Mouse (Mus musculus): ENCODE measurements around the gene Tspan18.

The Tspan18 gene

GRCm38 (mm10) chr2:93262291-93263285 is 71.7 kb downstream of the Tspan18 start:
- Histone ChIP-seq H3K4me1 (replicated peaks; ENCODE audit: low read depth, low read length) (peaks cover 8% of the 10 kb centered on the region; the same call in 1 of the 2 replicates), H3K36me3 (ENCODE audit: insufficient read depth, low read length) (no peaks in the 10 kb centered on the region), H3K27me3 (ENCODE audit: insufficient read depth, low read length) (peaks cover 9% of the 10 kb centered on the region; the same call in 1 of the 2 replicates), H3K4me3 (replicated peaks; ENCODE audit: low read length) (no peak overlapping the region), H3K9me3 (ENCODE audit: low read length) (no peaks in the 10 kb centered on the region)
- TF ChIP-seq CTCF (conservative IDR thresholded peaks at IDR 0.05; ENCODE audit: low read length) (no peak), POU5F1 (IDR thresholded peaks at IDR 0.05; ENCODE audit: borderline replicate concordance, low read length) (no peak), NANOG (IDR thresholded peaks at IDR 0.05; ENCODE audit: borderline replicate concordance, low read length) (no peak)

GRCm38 (mm10) chr2:93261521-93262290 is 72.6 kb downstream of the Tspan18 start:
- H3K27me3 ChIP-seq (ENCODE audit: insufficient read depth, low read length): peaks cover 15% of the 10 kb centered on the region; the same call in 1 of the 2 replicates
- TF ChIP-seq CTCF (conservative IDR thresholded peaks at IDR 0.05; ENCODE audit: low read length): no peak
- TF ChIP-seq NANOG (IDR thresholded peaks at IDR 0.05; ENCODE audit: borderline replicate concordance, low read length): no peak
- H3K4me1 ChIP-seq (replicated peaks; ENCODE audit: low read depth, low read length): peaks cover 8% of the 10 kb centered on the region; the same call in 1 of the 2 replicates
- H3K36me3 ChIP-seq (ENCODE audit: insufficient read depth, low read length): no peaks in the 10 kb centered on the region
- H3K9me3 ChIP-seq (ENCODE audit: low read length): no peaks in the 10 kb centered on the region
- H3K4me3 ChIP-seq (replicated peaks; ENCODE audit: low read length): no peak overlapping the region

DNA sequence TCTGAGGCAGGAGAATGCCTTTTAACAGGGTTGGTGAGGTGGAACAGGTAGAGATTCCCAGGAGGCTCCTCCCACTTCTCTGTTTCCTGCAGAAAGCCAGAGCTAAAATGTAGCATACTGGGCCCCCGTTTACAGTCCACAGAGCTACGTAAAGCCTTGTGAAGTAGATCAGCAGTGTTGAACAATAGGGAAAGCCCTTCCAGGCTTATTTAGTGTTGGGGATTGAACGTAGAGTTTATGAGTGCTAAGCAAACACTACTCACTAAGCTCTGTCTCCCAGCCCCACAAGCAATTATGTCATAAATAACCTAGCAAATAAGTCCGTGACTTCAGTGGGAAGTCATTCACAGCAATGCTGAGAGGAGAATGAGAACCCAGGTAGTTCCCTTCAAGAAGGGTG is 76.7 kb downstream of the Tspan18 start:
- Histone ChIP-seq H3K9me3 (ENCODE audit: low read length) (no peaks in the 10 kb centered on the region), H3K27me3 (ENCODE audit: insufficient read depth, low read length) (peaks cover 43% of the 10 kb centered on the region), H3K36me3 (ENCODE audit: insufficient read depth, low read length) (no peaks in the 10 kb centered on the region), H3K4me1 (replicated peaks; ENCODE audit: low read depth, low read length) (peaks cover 17% of the 10 kb centered on the region), H3K4me3 (replicated peaks; ENCODE audit: low read length) (no peak overlapping the region)
- TF ChIP-seq CTCF (conservative IDR thresholded peaks at IDR 0.05; ENCODE audit: low read length) (no peak), NANOG (IDR thresholded peaks at IDR 0.05; ENCODE audit: borderline replicate concordance, low read length) (no peak), POU5F1 (IDR thresholded peaks at IDR 0.05; ENCODE audit: borderline replicate concordance, low read length) (no peak)

DNA sequence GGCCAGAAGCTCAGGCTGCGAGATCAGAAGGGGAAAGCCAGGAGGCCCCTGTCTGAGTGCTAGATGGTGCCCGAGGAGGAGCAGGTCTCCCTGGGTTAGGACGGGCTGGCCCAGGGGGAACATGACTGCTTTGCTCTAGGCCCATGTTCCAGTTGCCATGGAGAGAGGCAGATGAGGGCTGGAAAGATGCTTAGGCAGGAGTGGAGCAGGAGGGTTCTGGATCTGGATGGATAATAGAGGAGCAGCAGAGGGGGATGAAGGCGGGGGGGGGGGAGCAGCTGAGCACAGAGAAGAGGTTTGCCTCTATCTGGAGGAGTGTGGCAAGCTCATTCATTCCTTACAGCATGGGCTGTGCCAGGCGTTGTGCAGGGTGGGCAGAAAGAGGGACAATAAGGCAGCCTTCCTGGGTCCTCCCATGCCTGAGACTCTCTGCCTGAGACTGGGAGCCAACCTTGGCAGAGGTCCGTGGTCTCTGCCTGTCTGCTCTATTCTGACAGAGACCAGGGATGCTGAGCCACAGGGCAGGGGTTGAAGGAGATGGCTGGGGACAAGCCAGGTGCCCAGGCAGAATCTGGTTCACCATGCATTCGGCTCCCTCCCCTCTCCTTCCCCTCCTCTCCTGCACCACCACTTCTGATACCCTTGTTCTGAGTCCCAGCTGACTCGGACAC is 77.4 kb downstream of the Tspan18 start:
- Histone ChIP-seq H3K4me3 (replicated peaks; ENCODE audit: low read length) (no peak overlapping the region), H3K36me3 (ENCODE audit: insufficient read depth, low read length) (no peaks in the 10 kb centered on the region), H3K27me3 (ENCODE audit: insufficient read depth, low read length) (peaks cover 49% of the 10 kb centered on the region), H3K4me1 (replicated peaks; ENCODE audit: low read depth, low read length) (peaks cover 18% of the 10 kb centered on the region), H3K9me3 (ENCODE audit: low read length) (no peaks in the 10 kb centered on the region)
- TF ChIP-seq POU5F1 (IDR thresholded peaks at IDR 0.05; ENCODE audit: borderline replicate concordance, low read length): no peak
- no peak for TF ChIP-seq NANOG (IDR thresholded peaks at IDR 0.05; ENCODE audit: borderline replicate concordance, low read length)

DNA sequence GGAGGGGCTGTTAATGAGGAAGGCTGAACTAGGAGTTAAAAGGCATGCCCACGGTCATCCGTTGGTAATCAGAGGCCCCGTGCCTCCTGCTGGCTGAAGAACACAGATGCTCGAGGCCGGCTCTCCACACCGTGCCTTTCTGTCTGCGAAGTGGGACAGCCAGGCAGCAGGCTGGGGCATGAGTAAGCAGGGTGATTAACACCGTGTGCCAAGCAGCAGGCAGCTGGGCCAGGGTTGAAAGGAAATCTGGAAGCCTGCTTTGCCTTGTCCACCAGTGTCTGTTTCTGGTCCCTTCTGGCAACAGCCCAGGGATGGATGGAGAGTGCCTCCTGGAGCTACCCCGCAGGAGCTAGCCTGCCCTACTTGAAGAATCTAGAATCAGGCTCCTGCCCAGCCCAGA is 81.9 kb downstream of the Tspan18 start:
- TF ChIP-seq CTCF (conservative IDR thresholded peaks at IDR 0.05; ENCODE audit: low read length): no peak
- no peak for TF ChIP-seq NANOG (IDR thresholded peaks at IDR 0.05; ENCODE audit: borderline replicate concordance, low read length)
- no peak for TF ChIP-seq POU5F1 (IDR thresholded peaks at IDR 0.05; ENCODE audit: borderline replicate concordance, low read length)
- H3K9me3 ChIP-seq (ENCODE audit: low read length): no peaks in the 10 kb centered on the region
- no peak overlapping the region for H3K4me3 ChIP-seq (replicated peaks; ENCODE audit: low read length)

DNA sequence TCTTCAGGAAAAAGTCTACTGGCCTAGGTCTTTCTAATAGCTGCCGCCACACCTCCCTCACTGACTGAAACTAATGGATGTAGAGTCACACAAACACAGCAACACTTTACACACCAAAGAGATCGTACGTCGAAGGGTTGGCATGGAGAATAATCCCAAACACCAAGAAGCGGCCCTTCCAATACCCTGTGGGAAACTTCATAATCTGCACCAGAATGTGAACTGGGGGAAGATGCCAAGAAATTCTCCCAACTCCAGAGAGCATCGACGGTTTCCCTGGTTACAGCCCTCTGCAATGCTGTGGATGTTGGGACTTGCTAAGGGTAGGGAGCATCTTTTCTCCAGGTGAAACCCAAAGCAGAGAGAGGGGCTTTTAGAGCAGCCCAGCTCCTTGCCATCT is 83.7 kb downstream of the Tspan18 start:
- no peaks in the 10 kb centered on the region for H3K9me3 ChIP-seq (ENCODE audit: low read length)
- peaks cover 61% of the 10 kb centered on the region for H3K27me3 ChIP-seq (ENCODE audit: insufficient read depth, low read length)
- TF ChIP-seq CTCF (conservative IDR thresholded peaks at IDR 0.05; ENCODE audit: low read length) (no peak), NANOG (IDR thresholded peaks at IDR 0.05; ENCODE audit: borderline replicate concordance, low read length) (no peak), POU5F1 (IDR thresholded peaks at IDR 0.05; ENCODE audit: borderline replicate concordance, low read length) (no peak)
- H3K4me1 ChIP-seq (replicated peaks; ENCODE audit: low read depth, low read length): peaks cover 17% of the 10 kb centered on the region
- H3K36me3 ChIP-seq (ENCODE audit: insufficient read depth, low read length): no peaks in the 10 kb centered on the region
- H3K4me3 ChIP-seq (replicated peaks; ENCODE audit: low read length): no peak overlapping the region

More for the DNA sequence above, 81.9 kb downstream of the Tspan18 start:
- Histone ChIP-seq H3K36me3 (ENCODE audit: insufficient read depth, low read length) (no peaks in the 10 kb centered on the region), H3K4me1 (replicated peaks; ENCODE audit: low read depth, low read length) (peaks cover 17% of the 10 kb centered on the region), H3K27me3 (ENCODE audit: insufficient read depth, low read length) (peaks cover 74% of the 10 kb centered on the region)

GRCm38 (mm10) chr2:93249058-93249457 is 85.2 kb downstream of the Tspan18 start:
- Histone ChIP-seq H3K36me3 (ENCODE audit: insufficient read depth, low read length) (no peaks in the 10 kb centered on the region), H3K4me3 (replicated peaks; ENCODE audit: low read length) (no peak overlapping the region), H3K4me1 (replicated peaks; ENCODE audit: low read depth, low read length) (peaks cover 17% of the 10 kb centered on the region), H3K27me3 (ENCODE audit: insufficient read depth, low read length) (peaks cover 60% of the 10 kb centered on the region), H3K9me3 (ENCODE audit: low read length) (no peaks in the 10 kb centered on the region)
- TF ChIP-seq CTCF (conservative IDR thresholded peaks at IDR 0.05; ENCODE audit: low read length): no peak
- no peak for TF ChIP-seq POU5F1 (IDR thresholded peaks at IDR 0.05; ENCODE audit: borderline replicate concordance, low read length)
- TF ChIP-seq NANOG (IDR thresholded peaks at IDR 0.05; ENCODE audit: borderline replicate concordance, low read length): no peak

DNA sequence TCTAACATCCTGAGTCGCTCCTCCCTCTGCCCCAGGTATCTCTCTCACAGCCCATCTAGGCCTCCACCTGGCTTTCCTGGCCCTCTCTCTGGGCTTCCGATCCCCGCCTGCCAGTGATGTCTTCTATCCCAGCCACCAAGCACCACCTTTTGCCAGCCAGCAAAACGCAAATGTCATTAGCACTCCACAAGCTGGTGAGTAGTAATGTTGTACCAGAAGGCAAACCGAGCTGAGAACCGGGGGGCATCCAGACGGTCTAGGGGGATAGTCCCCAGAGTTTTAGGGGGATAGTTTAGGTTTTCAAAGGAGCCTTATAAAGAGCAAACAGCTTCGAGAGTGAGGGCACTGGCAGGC is 90.2 kb downstream of the Tspan18 start:
- Histone ChIP-seq H3K4me1 (replicated peaks; ENCODE audit: low read depth, low read length) (no peaks in the 10 kb centered on the region), H3K9me3 (ENCODE audit: low read length) (no peaks in the 10 kb centered on the region), H3K4me3 (replicated peaks; ENCODE audit: low read length) (no peak overlapping the region), H3K27me3 (ENCODE audit: insufficient read depth, low read length) (peaks cover 22% of the 10 kb centered on the region), H3K36me3 (ENCODE audit: insufficient read depth, low read length) (no peaks in the 10 kb centered on the region)
- no peak for TF ChIP-seq POU5F1 (IDR thresholded peaks at IDR 0.05; ENCODE audit: borderline replicate concordance, low read length)
- TF ChIP-seq NANOG (IDR thresholded peaks at IDR 0.05; ENCODE audit: borderline replicate concordance, low read length): no peak
- TF ChIP-seq CTCF (conservative IDR thresholded peaks at IDR 0.05; ENCODE audit: low read length): no peak
